ENCODE assay signal across 9 mouse cellular contexts in genomic region chr16:73098760-73099159, GRCm38 (mm10).
DNase-seq lines count a peak whose midpoint lies in the region; ATAC-seq and TF ChIP-seq lines count a peak whose summit lies in the region.
"Had no signal": no experiment of that assay in that cellular context is flagged by ENCODE, and none has a peak within 500 bp of the region (broad histone marks: within the 10 kb centered on the region; RNA-seq: fewer than 3 reads in every experiment).

No protein-coding gene starts in this region.

- H3K9me3 ChIP-seq in midbrain, embryonic 14.5 days (ENCODE audit: control insufficient read depth, low read length): no peaks in the 10 kb centered on the region
- H3K9me3 ChIP-seq in midbrain, embryonic 13.5 days: no peaks in the 10 kb centered on the region
- H3K9me3 ChIP-seq in neural tube, embryonic 13.5 days: no peaks in the 10 kb centered on the region

- no peaks in the 10 kb centered on the region for H3K27me3 ChIP-seq in midbrain, embryonic 14.5 days (ENCODE audit: control insufficient read depth, insufficient read depth, low read length)
- no peaks in the 10 kb centered on the region for H3K27me3 ChIP-seq in midbrain, embryonic 13.5 days
- no peaks in the 10 kb centered on the region for H3K27me3 ChIP-seq in neural tube, embryonic 13.5 days
- H3K27me3 ChIP-seq: Patski had no signal

- peaks cover 16% of the 10 kb centered on the region; the same call in 1 of the 2 replicates for H3K4me1 ChIP-seq in midbrain, embryonic 14.5 days (ENCODE audit: control insufficient read depth, insufficient read depth, low read length)
- peaks cover 27% of the 10 kb centered on the region for H3K4me1 ChIP-seq in midbrain, embryonic 13.5 days (replicated peaks)
- H3K4me1 ChIP-seq in neural tube, embryonic 13.5 days (replicated peaks): peaks cover 32% of the 10 kb centered on the region

- ATAC-seq in midbrain, embryonic 14.5 days (ENCODE audit: low FRiP score, low TSS enrichment): no peak
- ATAC-seq in midbrain, embryonic 13.5 days: no peak; the same call in 1 of the 2 replicates
- ATAC-seq in neural tube, embryonic 13.5 days (ENCODE audit: low read depth): peak; percentile 62; the same call in 1 of the 2 replicates
- ATAC-seq: Patski had no signal

- H3K4me2 ChIP-seq in midbrain, embryonic 14.5 days (ENCODE audit: low read length): no peak overlapping the region
- H3K4me2 ChIP-seq in midbrain, embryonic 13.5 days (replicated peaks): no peak overlapping the region
- no peak overlapping the region for H3K4me2 ChIP-seq in neural tube, embryonic 13.5 days

- H3K4me3 ChIP-seq in gastrocnemius, adult 2 months: no peak overlapping the region
- H3K4me3 ChIP-seq in midbrain, embryonic 14.5 days (replicated peaks; ENCODE audit: low read depth, low read length): no peak overlapping the region
- H3K4me3 ChIP-seq in midbrain, embryonic 13.5 days (replicated peaks): no peak overlapping the region
- no peak overlapping the region for H3K4me3 ChIP-seq in neural tube, embryonic 13.5 days

- WGBS in midbrain, embryonic 14.5 days: 14% methylated on average over 4 of the region's 4 CpGs
- 21% methylated on average over 4 of the region's 4 CpGs for WGBS in midbrain, embryonic 13.5 days
- WGBS in neural tube, embryonic 13.5 days: 10% methylated on average over 4 of the region's 4 CpGs

- DNase-seq in gastrocnemius, adult 2 months: no peak
- no peak for DNase-seq in gastrocnemius, postnatal 10 days
- peak; percentile 81 for DNase-seq in midbrain, embryonic 14.5 days
- DNase-seq in fibroblast of lung, adult 2 months (ENCODE audit: low read depth): peak; percentile 13
- DNase-seq in yolk sac, embryonic 10.5 days (ENCODE audit: low spot score): no peak
- DNase-seq in urinary bladder, adult 18-20 months (ENCODE audit: low spot score in 2 of 2): no peak

- H3K27ac ChIP-seq in gastrocnemius, adult 2 months: no peak overlapping the region
- H3K27ac ChIP-seq in midbrain, embryonic 14.5 days (replicated peaks; ENCODE audit: low read depth, low read length): no peak overlapping the region
- H3K27ac ChIP-seq in midbrain, embryonic 13.5 days: no peak overlapping the region
- H3K27ac ChIP-seq in neural tube, embryonic 13.5 days (replicated peaks): no peak overlapping the region

- intact Hi-C loops in gastrocnemius, adult 2 months (cut with DNase I): loop anchor here (5.0 kb wide), 1 partner anchor 1314 kb away; the partner anchor contains the start of gene Robo2

- H3K9ac ChIP-seq in midbrain, embryonic 14.5 days (replicated peaks; ENCODE audit: low read length): no peak overlapping the region
- H3K9ac ChIP-seq in midbrain, embryonic 13.5 days (replicated peaks): no peak overlapping the region
- no peak overlapping the region for H3K9ac ChIP-seq in neural tube, embryonic 13.5 days

- TF ChIP-seq CTCF in gastrocnemius, adult 2 months (IDR thresholded peaks at IDR 0.05): peak; percentile 64

- no peaks in the 10 kb centered on the region for H3K36me3 ChIP-seq in midbrain, embryonic 14.5 days (ENCODE audit: control insufficient read depth, insufficient read depth, low read length)
- no peaks in the 10 kb centered on the region for H3K36me3 ChIP-seq in midbrain, embryonic 13.5 days
- no peaks in the 10 kb centered on the region for H3K36me3 ChIP-seq in neural tube, embryonic 13.5 days

Comparison
In these comparisons a context has a peak if more than half of its experiments do, and no peak if none do; other contexts are left out.
1. DNase-seq: peak in midbrain, embryonic 14.5 days (single experiment) and fibroblast of lung, adult 2 months (single experiment); none in gastrocnemius, adult 2 months (single experiment), gastrocnemius, postnatal 10 days (single experiment), yolk sac, embryonic 10.5 days (single experiment) and urinary bladder, adult 18-20 months (0 of 2).